ENCODE assay signal across 34 mouse cellular contexts in genomic region chr10:67195671-67196070, GRCm38 (mm10).
"Had no signal": no experiment of that assay in that cellular context is flagged by ENCODE, and none has a peak within 500 bp of the region (broad histone marks: within the 10 kb centered on the region; RNA-seq: fewer than 3 reads in every experiment).

No protein-coding gene starts in this region.

- ATAC-seq: hindbrain, embryonic 16.5 days; hindbrain, postnatal 0 days; inflammation-experienced regulatory T-cells, adult 6 months; intestine, embryonic 15.5 days; intestine, embryonic 16.5 days; intestine, postnatal 0 days had no signal

- H3K9ac ChIP-seq: heart, embryonic 12.5 days; heart, embryonic 13.5 days; heart, embryonic 15.5 days; hindbrain, embryonic 12.5 days; hindbrain, embryonic 13.5 days; hindbrain, embryonic 14.5 days; hindbrain, embryonic 15.5 days; intestine, embryonic 15.5 days; kidney, embryonic 15.5 days had no signal

- H3K9me3 ChIP-seq: heart, embryonic 10.5 days; heart, embryonic 13.5 days; heart, embryonic 15.5 days; hindbrain, embryonic 12.5 days; hindbrain, embryonic 13.5 days; hindbrain, embryonic 15.5 days; intestine, embryonic 15.5 days; kidney, embryonic 15.5 days had no signal

- H3K36me3 ChIP-seq: hindbrain, embryonic 15.5 days; intestine, embryonic 15.5 days had no signal

- H3K27me3 ChIP-seq: heart, embryonic 12.5 days; heart, embryonic 13.5 days; heart, embryonic 15.5 days; hindbrain, embryonic 12.5 days; hindbrain, embryonic 13.5 days; hindbrain, embryonic 15.5 days; intestine, embryonic 15.5 days; kidney, embryonic 15.5 days had no signal

- H3K4me3 ChIP-seq: heart, embryonic 10.5 days; heart, embryonic 12.5 days; heart, embryonic 13.5 days; heart, embryonic 15.5 days; hindbrain, embryonic 10.5 days; hindbrain, embryonic 12.5 days; hindbrain, embryonic 13.5 days; hindbrain, embryonic 15.5 days; intestine, embryonic 15.5 days; kidney, embryonic 15.5 days; layer of hippocampus, adult 2 months; left cerebral cortex, adult 2 months had no signal

- DNase-seq: heart, postnatal 10 days; heart, postnatal 14 days; heart, postnatal 36 days; heart, postnatal 4 days; kidney, adult 11 months; kidney, adult 18-20 months; kidney, adult 8-10 months; kidney, postnatal 10 days; kidney, postnatal 14 days; kidney, postnatal 25 days; kidney, postnatal 36 days; kidney, postnatal 4 days; layer of hippocampus, adult 9-11 months; layer of hippocampus, postnatal 36 days had no signal

- H3K27ac ChIP-seq: heart, embryonic 10.5 days; heart, embryonic 13.5 days; heart, embryonic 15.5 days; hindbrain, embryonic 10.5 days; hindbrain, embryonic 12.5 days; hindbrain, embryonic 13.5 days; hindbrain, embryonic 14.5 days; hindbrain, embryonic 15.5 days; hindbrain, postnatal 0 days; intestine, embryonic 15.5 days; kidney, embryonic 15.5 days; kidney, postnatal 0 days; left cerebral cortex, adult 2 months had no signal

- H3K4me2 ChIP-seq: heart, embryonic 11.5 days; heart, embryonic 12.5 days; heart, embryonic 13.5 days; heart, embryonic 15.5 days; hindbrain, embryonic 12.5 days; hindbrain, embryonic 13.5 days; hindbrain, embryonic 14.5 days; hindbrain, embryonic 15.5 days; intestine, embryonic 15.5 days; kidney, embryonic 15.5 days had no signal
